Mouse (Mus musculus) MEL (cell line): Measurements from ENCODE around the gene Fgf23. TPM values are rescaled to one million over a fixed set of nuclear protein-coding genes. Genes with fewer than 3 reads are reported as not detected.

Experiments
- DNase-seq: peaks from one replicate; pipeline ENCODE4 v3.0.0; 2011; ENCODE audit warnings: low read depth, low spot score
- H3K27ac ChIP-seq: 2 replicates; pipeline ENCODE4 v1.5.1; 2012; ENCODE audit warnings: low read depth, mild to moderate bottlenecking, control low read depth, low read length, moderate library complexity; ENCODE audit not compliant: control insufficient read depth
- H3K27me3 ChIP-seq, 2 experiments: fragments of 150-350 bp in 1 of 2; sonication (generic) in 1 of 2; 2 replicates each; pipeline ENCODE4 v1.6.1; 2012; ENCODE audit warnings: low read length in 2 of 2, mild to moderate bottlenecking in 2 of 2, improper control_type of control experiment in 1 of 2, moderate library complexity in 1 of 2; ENCODE audit not compliant: insufficient read depth in 2 of 2, control insufficient read depth in 1 of 2
- H3K36me3 ChIP-seq, 2 experiments: 2 replicates each; pipeline ENCODE4 v1.6.1; 2012 to 2014; ENCODE audit warnings: low read length in 2 of 2, improper control_type of control experiment in 1 of 2, inconsistent platforms in 1 of 2, mild to moderate bottlenecking in 1 of 2; ENCODE audit not compliant: insufficient read depth in 2 of 2, control insufficient read depth in 1 of 2
- H3K4me1 ChIP-seq, 2 experiments: fragments of 150-350 bp in 1 of 2; sonication (generic) in 1 of 2; 2 replicates each; pipeline ENCODE4 v1.6.1; 2012; ENCODE audit warnings: low read length in 2 of 2, improper control_type of control experiment in 1 of 2, mild to moderate bottlenecking in 1 of 2; ENCODE audit not compliant: insufficient read depth in 2 of 2, control insufficient read depth in 1 of 2
- H3K4me3 ChIP-seq, 2 experiments: fragments of 150-350 bp in 1 of 2; sonication (generic) in 1 of 2; 2 replicates each; pipeline ENCODE4 v1.5.1; 2012; ENCODE audit warnings: low read depth in 2 of 2, low read length in 2 of 2, mild to moderate bottlenecking in 2 of 2, moderate library complexity in 2 of 2, control low read depth in 1 of 2, improper control_type of control experiment in 1 of 2; ENCODE audit not compliant: control insufficient read depth in 1 of 2, insufficient read depth in 1 of 2
- H3K79me2 ChIP-seq: 2 replicates; pipeline ENCODE4 v1.6.1; 2012; ENCODE audit warnings: mild to moderate bottlenecking, low read length, moderate library complexity; ENCODE audit not compliant: control insufficient read depth, poor library complexity, insufficient read depth
- H3K9ac ChIP-seq: 2 replicates; pipeline ENCODE4 v1.6.1; 2012; ENCODE audit warnings: low read depth, mild to moderate bottlenecking, control low read depth, low read length, moderate library complexity; ENCODE audit not compliant: control insufficient read depth, poor library complexity, severe bottlenecking
- H3K9me3 ChIP-seq: fragments of 150-350 bp; sonication (generic); replicated peaks from 2 replicates; pipeline ENCODE4 v1.6.1; 2012; ENCODE audit warnings: mild to moderate bottlenecking, low read length, improper control_type of control experiment, moderate library complexity; ENCODE audit not compliant: insufficient read depth
- CHD1 ChIP-seq: IDR thresholded peaks from 2 replicates; pipeline ENCODE4 v1.6.1; 2012; ENCODE audit warnings: low read depth, mild to moderate bottlenecking, inconsistent platforms, low read length, improper control_type of control experiment
- CHD2 ChIP-seq: IDR thresholded peaks from 2 replicates; pipeline ENCODE4 v1.6.1; 2011; ENCODE audit warnings: low read length, improper control_type of control experiment
- E2F4 ChIP-seq: IDR thresholded peaks from 2 replicates; pipeline ENCODE4 v1.6.1; 2011; ENCODE audit warnings: low read depth, low read length, improper control_type of control experiment, borderline replicate concordance
- GATA1 ChIP-seq: IDR thresholded peaks from 2 replicates; pipeline ENCODE4 v1.6.1; 2011; ENCODE audit warnings: low read depth, low read length, improper control_type of control experiment
- HCFC1 ChIP-seq: IDR thresholded peaks from 2 replicates; pipeline ENCODE4 v1.6.1; 2012; ENCODE audit warnings: low read depth, mild to moderate bottlenecking, inconsistent platforms, low read length, improper control_type of control experiment, moderate library complexity
- MAFK ChIP-seq: IDR thresholded peaks from 2 replicates; pipeline ENCODE4 v1.6.1; 2011; ENCODE audit warnings: low read depth, mild to moderate bottlenecking, low read length, improper control_type of control experiment, borderline replicate concordance
- MAX ChIP-seq: IDR thresholded peaks from 2 replicates; pipeline ENCODE4 v1.6.1; 2011; ENCODE audit warnings: low read length, improper control_type of control experiment
- MAZ ChIP-seq: IDR thresholded peaks from 2 replicates; pipeline ENCODE4 v1.6.1; 2012; ENCODE audit warnings: low read depth, mild to moderate bottlenecking, inconsistent platforms, low read length, improper control_type of control experiment
- MEF2A ChIP-seq: IDR thresholded peaks from 2 replicates; pipeline ENCODE4 v1.6.1; 2014; ENCODE audit warnings: low read depth, mild to moderate bottlenecking, inconsistent platforms, low read length, improper control_type of control experiment; ENCODE audit not compliant: poor library complexity, insufficient replicate concordance, severe bottlenecking; ENCODE audit errors: extremely low read depth
- MXI1 ChIP-seq: IDR thresholded peaks from 2 replicates; pipeline ENCODE4 v1.6.1; 2011; ENCODE audit warnings: mild to moderate bottlenecking, low read depth, low read length, improper control_type of control experiment
- MYB ChIP-seq: IDR thresholded peaks from 2 replicates; pipeline ENCODE4 v1.6.1; 2011; ENCODE audit warnings: mild to moderate bottlenecking, low read depth, low read length, improper control_type of control experiment
- NELFE ChIP-seq: IDR thresholded peaks from 2 replicates; pipeline ENCODE4 v1.6.1; 2011; ENCODE audit warnings: low read depth, low read length, improper control_type of control experiment
- RAD21 ChIP-seq: IDR thresholded peaks from 2 replicates; pipeline ENCODE4 v1.6.1; 2011; ENCODE audit warnings: mild to moderate bottlenecking, low read depth, low read length, improper control_type of control experiment
- RCOR1 ChIP-seq: IDR thresholded peaks from 2 replicates; pipeline ENCODE4 v1.6.1; 2012; ENCODE audit warnings: low read depth, mild to moderate bottlenecking, inconsistent platforms, low read length, improper control_type of control experiment
- SIN3A ChIP-seq: IDR thresholded peaks from 2 replicates; pipeline ENCODE4 v1.6.1; 2012; ENCODE audit warnings: low read length, improper control_type of control experiment, inconsistent platforms
- TAL1 ChIP-seq: IDR thresholded peaks from 2 replicates; pipeline ENCODE4 v1.6.1; 2012; ENCODE audit warnings: mild to moderate bottlenecking, inconsistent platforms, low read length, moderate library complexity, mixed read lengths
- TBP ChIP-seq: IDR thresholded peaks from 2 replicates; pipeline ENCODE4 v1.8.0; 2011; ENCODE audit warnings: low read depth, low read length, improper control_type of control experiment
- TCF12 ChIP-seq: IDR thresholded peaks from 2 replicates; pipeline ENCODE4 v1.6.1; 2014; ENCODE audit warnings: low read depth, mild to moderate bottlenecking, inconsistent platforms, low read length, improper control_type of control experiment, moderate library complexity
- UBTF ChIP-seq: IDR thresholded peaks from 2 replicates; pipeline ENCODE4 v1.6.1; 2012; ENCODE audit warnings: low read depth, mild to moderate bottlenecking, inconsistent platforms, low read length, improper control_type of control experiment, moderate library complexity, borderline replicate concordance; ENCODE audit not compliant: insufficient read depth
- USF1 ChIP-seq: IDR thresholded peaks from 2 replicates; pipeline ENCODE4 v1.6.1; 2014; ENCODE audit warnings: low read depth, mild to moderate bottlenecking, inconsistent platforms, low read length, improper control_type of control experiment, moderate library complexity
- USF2 ChIP-seq, 2 experiments: IDR thresholded peaks; 2 replicates each; pipeline ENCODE4 v1.6.1; 2011 to 2012; ENCODE audit warnings: improper control_type of control experiment in 2 of 2, low read length in 2 of 2, borderline replicate concordance in 1 of 2, inconsistent platforms in 1 of 2, low read depth in 1 of 2, mild to moderate bottlenecking in 1 of 2; ENCODE audit not compliant: insufficient read depth in 1 of 2
- ZC3H11A ChIP-seq: IDR thresholded peaks from 2 replicates; pipeline ENCODE4 v1.6.1; 2012; ENCODE audit warnings: low read depth, mild to moderate bottlenecking, inconsistent platforms, low read length, improper control_type of control experiment
- ZKSCAN1 ChIP-seq: IDR thresholded peaks from 2 replicates; pipeline ENCODE4 v1.6.1; 2012; ENCODE audit warnings: low read depth, mild to moderate bottlenecking, inconsistent platforms, low read length, improper control_type of control experiment, moderate library complexity
- ZMIZ1 ChIP-seq: IDR thresholded peaks from 2 replicates; pipeline ENCODE4 v1.6.1; 2012; ENCODE audit warnings: low read depth, mild to moderate bottlenecking, inconsistent platforms, low read length, improper control_type of control experiment, moderate library complexity
- ZNF384 ChIP-seq: IDR thresholded peaks from 2 replicates; pipeline ENCODE4 v1.6.1; 2012; ENCODE audit warnings: low read depth, mild to moderate bottlenecking, inconsistent platforms, low read length, improper control_type of control experiment
- polyA plus RNA-seq, 2 experiments: library from polyadenylated mRNA; stranded (reverse) in 1 of 2; unstranded in 1 of 2; fragments of >175 nt in 1 of 2; fragments of >200 nt in 1 of 2; gene quantifications; 2 replicates each; pipeline versions ENCODE4 v1.2.1 to v1.2.4; 2012; ENCODE audit warnings: low replicate concordance in 2 of 2, low read depth in 1 of 2; ENCODE audit not compliant: insufficient read length in 2 of 2, insufficient read depth in 1 of 2, missing spikeins in 1 of 2
- total RNA-seq: library from RNA; depleted of rRNA; stranded (reverse); fragments of 300-350 nt; gene quantifications from 2 replicates; pipeline ENCODE4 v1.2.3, GENCODE M21; 2012

Gene Fgf23
- total and polyA plus RNA-seq, 3 experiments, result not detected

- no peak overlapping the region for H3K4me3 ChIP-seq
- no peaks in the 10 kb centered on the region for H3K79me2 ChIP-seq
- no peak for DNase-seq
- TF ChIP-seq USF1 (no peak), USF2 (IDR thresholded peaks at IDR 0.05; ENCODE audit: borderline replicate concordance in 1 of 2, insufficient read depth in 1 of 2, low read depth in 1 of 2, low read length in 2 of 2) (no peak), CHD1 (no peak), MXI1 (no peak), MAFK (no peak), TAL1 (no peak), NELFE (no peak), RCOR1 (no peak), E2F4 (no peak), ZMIZ1 (no peak), MAX (no peak), ZNF384 (no peak), SIN3A (no peak), TCF12 (no peak), MYB (no peak), HCFC1 (no peak)
- TF ChIP-seq, all 39 proteins: peak for 0
- Histone ChIP-seq H3K4me1 (peaks cover 0 to 7% of the 10 kb centered on the region in 2 experiments; a peak in 2 of 4 replicates), H3K36me3 (no peaks in the 10 kb centered on the region), H3K9ac (no peak overlapping the region), H3K27ac (no peak overlapping the region), H3K9me3 (no peaks in the 10 kb centered on the region), H3K27me3 (no peaks in the 10 kb centered on the region)
Measured at GRCm38 (mm10) chr6:127106726-127107125, 34.0 kb downstream of the Fgf23 start.

- H3K27ac ChIP-seq, result no peak overlapping the region
- TF ChIP-seq MEF2A (no peak), RAD21 (no peak), GATA1 (no peak), TCF12 (no peak), ZC3H11A (no peak), MAZ (no peak), USF2 (IDR thresholded peaks at IDR 0.05; ENCODE audit: borderline replicate concordance in 1 of 2, insufficient read depth in 1 of 2, low read depth in 1 of 2, low read length in 2 of 2) (no peak), TBP (no peak), USF1 (no peak), NELFE (no peak), UBTF (no peak), MXI1 (no peak), CHD2 (no peak), MAFK (no peak), ZKSCAN1 (no peak)
- no peaks in the 10 kb centered on the region for H3K36me3 ChIP-seq
- H3K4me1 ChIP-seq, result peaks cover 0 to 7% of the 10 kb centered on the region in 2 experiments; a peak in 2 of 4 replicates
- no peaks in the 10 kb centered on the region for H3K27me3 ChIP-seq
- no peaks in the 10 kb centered on the region for H3K79me2 ChIP-seq
- no peak overlapping the region for H3K9ac ChIP-seq
- H3K4me3 ChIP-seq, result no peak overlapping the region
- no peak for DNase-seq
- H3K9me3 ChIP-seq, result no peaks in the 10 kb centered on the region
Measured at GRCm38 (mm10) chr6:127107413-127107812, 34.7 kb downstream of the Fgf23 start.
